13 mouse cellular contexts compared by ENCODE assay signal in genomic region chr4:149732313-149732712, GRCm38 (mm10). TPM values are rescaled to one million over a fixed set of nuclear protein-coding genes. Genes with fewer than 3 reads are reported as not detected.
DNase-seq lines count a peak whose midpoint lies in the region; ATAC-seq and TF ChIP-seq lines count a peak whose summit lies in the region.
"Had no signal": no experiment of that assay in that cellular context is flagged by ENCODE, and none has a peak within 500 bp of the region (broad histone marks: within the 10 kb centered on the region; RNA-seq: fewer than 3 reads in every experiment).

No protein-coding gene starts in this region.

- H3K4me2 ChIP-seq in heart, embryonic 11.5 days: no peak overlapping the region
- no peak overlapping the region for H3K4me2 ChIP-seq in kidney, postnatal 0 days (ENCODE audit: low read length)
- no peak overlapping the region for H3K4me2 ChIP-seq in embryonic facial prominence, embryonic 15.5 days (replicated peaks)
- no peak overlapping the region for H3K4me2 ChIP-seq in liver, postnatal 0 days (ENCODE audit: low read depth, low read length)
- H3K4me2 ChIP-seq: stomach, embryonic 15.5 days had no signal

- TF ChIP-seq EP300 in liver, postnatal 0 days (IDR thresholded peaks at IDR 0.05; ENCODE audit: low read depth): no peak

- H3K27me3 ChIP-seq in heart, embryonic 11.5 days (ENCODE audit: control insufficient read depth, insufficient read depth, low read length): no peaks in the 10 kb centered on the region
- H3K27me3 ChIP-seq in kidney, postnatal 0 days (ENCODE audit: insufficient read depth, low read length): no peaks in the 10 kb centered on the region
- no peaks in the 10 kb centered on the region for H3K27me3 ChIP-seq in embryonic facial prominence, embryonic 15.5 days
- no peaks in the 10 kb centered on the region for H3K27me3 ChIP-seq in liver, postnatal 0 days (ENCODE audit: insufficient read depth, low read length)
- H3K27me3 ChIP-seq: stomach, embryonic 15.5 days had no signal

- no peak for ATAC-seq in heart, embryonic 11.5 days (replicated peaks; ENCODE audit: insufficient number of reproducible peaks, low FRiP score, low TSS enrichment)
- ATAC-seq in kidney, postnatal 0 days (replicated peaks; ENCODE audit: low FRiP score, low read depth): no peak
- no peak for ATAC-seq in embryonic facial prominence, embryonic 15.5 days (ENCODE audit: insufficient number of reproducible peaks, low FRiP score, low TSS enrichment, low read depth)
- peak; percentile 26 for ATAC-seq in liver, postnatal 0 days

- no peak for TF ChIP-seq CTCF in kidney, postnatal 0 days (IDR thresholded peaks at IDR 0.05; ENCODE audit: low read depth)
- no peak for TF ChIP-seq CTCF in liver, postnatal 0 days (IDR thresholded peaks at IDR 0.05; ENCODE audit: low read depth)

- H3K36me3 ChIP-seq in heart, embryonic 11.5 days (ENCODE audit: control insufficient read depth, insufficient read depth, low read length): peaks cover 18% of the 10 kb centered on the region
- H3K36me3 ChIP-seq in kidney, postnatal 0 days (ENCODE audit: insufficient read depth, low read length): peaks cover 19% of the 10 kb centered on the region
- H3K36me3 ChIP-seq in embryonic facial prominence, embryonic 15.5 days: peaks cover 38% of the 10 kb centered on the region
- H3K36me3 ChIP-seq in liver, postnatal 0 days (replicated peaks; ENCODE audit: insufficient read depth, low read length): peaks cover 11% of the 10 kb centered on the region

- H3K9me3 ChIP-seq in heart, embryonic 11.5 days (replicated peaks; ENCODE audit: control insufficient read depth, low read length): no peaks in the 10 kb centered on the region
- no peaks in the 10 kb centered on the region for H3K9me3 ChIP-seq in kidney, postnatal 0 days (replicated peaks; ENCODE audit: low read length)
- H3K9me3 ChIP-seq in embryonic facial prominence, embryonic 15.5 days (replicated peaks): no peaks in the 10 kb centered on the region
- H3K9me3 ChIP-seq in liver, postnatal 0 days (ENCODE audit: low read length): no peaks in the 10 kb centered on the region
- H3K9me3 ChIP-seq: stomach, embryonic 15.5 days had no signal

- H3K9ac ChIP-seq in heart, embryonic 11.5 days (ENCODE audit: low read depth, low read length): peak overlapping the region; percentile 23; the same call in 1 of the 2 replicates
- 0 out of 2 replicates have a peak overlapping the region, but pooled peaks have one; percentile 4 for H3K9ac ChIP-seq in kidney, postnatal 0 days (ENCODE audit: low read depth, low read length)
- H3K9ac ChIP-seq in embryonic facial prominence, embryonic 15.5 days: no peak overlapping the region
- no peak overlapping the region; the same call in 1 of the 2 replicates for H3K9ac ChIP-seq in liver, postnatal 0 days (replicated peaks)
- H3K9ac ChIP-seq: liver, embryonic 14.5 days; stomach, embryonic 15.5 days had no signal

- no peak overlapping the region for H3K27ac ChIP-seq in heart, embryonic 11.5 days (ENCODE audit: low read depth, low read length)
- peak overlapping the region; percentile 31; the same call in 1 of the 2 replicates for H3K27ac ChIP-seq in kidney, postnatal 0 days
- H3K27ac ChIP-seq in embryonic facial prominence, embryonic 15.5 days (replicated peaks): peak overlapping the region; percentile 17; the same call in 1 of the 2 replicates
- H3K27ac ChIP-seq in liver, postnatal 0 days (ENCODE audit: low read depth): peak overlapping the region; percentile 34; the same call in 1 of the 2 replicates
- H3K27ac ChIP-seq: liver, embryonic 14.5 days; macrophage had no signal

- H3K4me3 ChIP-seq in heart, embryonic 11.5 days (ENCODE audit: low read depth, low read length): no peak overlapping the region
- H3K4me3 ChIP-seq in kidney, postnatal 0 days (replicated peaks; ENCODE audit: low read depth, low read length): no peak overlapping the region
- no peak overlapping the region for H3K4me3 ChIP-seq in embryonic facial prominence, embryonic 15.5 days (replicated peaks)
- H3K4me3 ChIP-seq in liver, postnatal 0 days (ENCODE audit: low read depth, low read length): no peak overlapping the region
- H3K4me3 ChIP-seq: stomach, embryonic 15.5 days had no signal

- no peak for DNase-seq in heart, adult 18-20 months
- no peak for DNase-seq in kidney, postnatal 0 days (ENCODE audit: low spot score)
- DNase-seq in kidney, postnatal 4 days: no peak
- DNase-seq in liver, postnatal 0 days: no peak
- DNase-seq in MN1 (ENCODE audit: low spot score): no peak
- DNase-seq: adrenal gland, postnatal 25 days; cerebellum, adult 11 months; embryo, embryonic 11 days had no signal

- peaks cover 51% of the 10 kb centered on the region for H3K4me1 ChIP-seq in heart, embryonic 11.5 days (ENCODE audit: control insufficient read depth, insufficient read depth, low read length)
- H3K4me1 ChIP-seq in kidney, postnatal 0 days (replicated peaks; ENCODE audit: insufficient read depth, low read length): peaks cover 28% of the 10 kb centered on the region
- peaks cover 55% of the 10 kb centered on the region for H3K4me1 ChIP-seq in embryonic facial prominence, embryonic 15.5 days
- peaks cover 30% of the 10 kb centered on the region for H3K4me1 ChIP-seq in liver, postnatal 0 days (ENCODE audit: insufficient read depth)

- WGBS in heart, embryonic 11.5 days (ENCODE audit: insufficient replicate concordance): 85% methylated on average over 3 of the region's 3 CpGs
- WGBS in kidney, postnatal 0 days: 80% methylated on average over 3 of the region's 3 CpGs
- WGBS in embryonic facial prominence, embryonic 15.5 days: 91% methylated on average over 3 of the region's 3 CpGs
- 85% methylated on average over 3 of the region's 3 CpGs for WGBS in liver, postnatal 0 days (ENCODE audit: insufficient replicate concordance)

RNA-seq across cellular contexts. Expression of gene Tmem201, which starts 5.5 kb away (rescaled TPM):
- 25.5 and 32.5 TPM in 2 replicates for polyA plus RNA-seq in heart, embryonic 11.5 days (2014; fragmentation: Nextera tagmentation; extraction: Ambion mirVana)
- total RNA-seq in heart, adult 18-20 months (2021): 10 to 100 TPM; 85.2 to 90.5 TPM
- 22.3 and 23.5 TPM in 2 replicates for polyA plus RNA-seq in kidney, postnatal 0 days (2015; fragmentation: Nextera tagmentation; extraction: Ambion mirVana)
- 27.7 and 28.8 TPM in 2 replicates for polyA plus RNA-seq in embryonic facial prominence, embryonic 15.5 days (2015; fragmentation: Nextera tagmentation; extraction: Ambion mirVana)
- 5.1 and 5.8 TPM in 2 replicates for polyA plus RNA-seq in liver, postnatal 0 days (2015; fragmentation: Nextera tagmentation; extraction: Ambion mirVana)

RNA-seq across cellular contexts. Expression of gene Pik3cd, which starts 29.9 kb away (rescaled TPM):
- 2.3 and 3.2 TPM in 2 replicates for polyA plus RNA-seq in heart, embryonic 11.5 days (2014; fragmentation: Nextera tagmentation; extraction: Ambion mirVana)
- 1 to 10 TPM; 3.5 to 5.6 TPM for total RNA-seq in heart, adult 18-20 months (2021)
- 3.6 and 3.8 TPM in 2 replicates for polyA plus RNA-seq in kidney, postnatal 0 days (2015; fragmentation: Nextera tagmentation; extraction: Ambion mirVana)
- 5.0 and 5.9 TPM in 2 replicates for polyA plus RNA-seq in embryonic facial prominence, embryonic 15.5 days (2015; fragmentation: Nextera tagmentation; extraction: Ambion mirVana)
- 4.9 and 7.8 TPM in 2 replicates for polyA plus RNA-seq in liver, postnatal 0 days (2015; fragmentation: Nextera tagmentation; extraction: Ambion mirVana)

RNA-seq across cellular contexts. Expression of gene Slc25a33, which starts 41.8 kb away (rescaled TPM):
- polyA plus RNA-seq in heart, embryonic 11.5 days (2014; fragmentation: Nextera tagmentation; extraction: Ambion mirVana): 7.4 and 9.4 TPM in 2 replicates
- total RNA-seq in heart, adult 18-20 months (2021): 10 to 100 TPM; 22.7 to 25.7 TPM
- polyA plus RNA-seq in kidney, postnatal 0 days (2015; fragmentation: Nextera tagmentation; extraction: Ambion mirVana): 15.1 and 15.2 TPM in 2 replicates
- 10.8 TPM in 2 replicates for polyA plus RNA-seq in embryonic facial prominence, embryonic 15.5 days (2015; fragmentation: Nextera tagmentation; extraction: Ambion mirVana)
- 52.2 and 53.2 TPM in 2 replicates for polyA plus RNA-seq in liver, postnatal 0 days (2015; fragmentation: Nextera tagmentation; extraction: Ambion mirVana)

Comparison
In these comparisons a context has a peak if more than half of its experiments do, and no peak if none do; other contexts are left out.
1. H3K9ac ChIP-seq: peak in heart, embryonic 11.5 days (single experiment) and kidney, postnatal 0 days (single experiment); none in embryonic facial prominence, embryonic 15.5 days (single experiment) and liver, postnatal 0 days (single experiment).